Mouse (Mus musculus): ENCODE measurements around the gene Nbas. TPM values are rescaled to one million over a fixed set of nuclear protein-coding genes. Genes with fewer than 3 reads are reported as not detected.

Nbas gene
- polyA plus RNA-seq, 1 experiment from 2014 or later: 18.3 TPM

DNA sequence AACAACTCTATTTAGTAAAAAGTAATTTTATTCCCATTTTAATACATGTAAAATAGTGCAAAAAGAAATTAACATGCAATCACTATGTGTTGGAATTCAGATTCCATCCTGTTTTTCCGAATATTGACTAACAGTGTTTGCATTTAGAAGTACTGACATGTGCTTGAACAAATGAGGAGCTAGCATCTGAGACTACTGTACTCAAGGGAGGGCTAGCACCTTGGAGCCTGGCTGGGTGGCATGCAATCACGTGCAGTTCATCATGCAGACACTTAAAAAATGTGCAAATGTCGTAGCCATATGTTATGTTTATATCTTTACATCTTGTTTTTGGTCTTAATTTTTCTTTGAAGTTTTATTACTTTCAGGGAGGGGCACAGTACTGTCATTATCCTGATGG, 45.5 kb downstream of the Nbas start:
- 85% methylated on average over 3 of the region's 3 CpGs for WGBS
- H3K36me3 ChIP-seq: peaks cover 18% of the 10 kb centered on the region

DNA sequence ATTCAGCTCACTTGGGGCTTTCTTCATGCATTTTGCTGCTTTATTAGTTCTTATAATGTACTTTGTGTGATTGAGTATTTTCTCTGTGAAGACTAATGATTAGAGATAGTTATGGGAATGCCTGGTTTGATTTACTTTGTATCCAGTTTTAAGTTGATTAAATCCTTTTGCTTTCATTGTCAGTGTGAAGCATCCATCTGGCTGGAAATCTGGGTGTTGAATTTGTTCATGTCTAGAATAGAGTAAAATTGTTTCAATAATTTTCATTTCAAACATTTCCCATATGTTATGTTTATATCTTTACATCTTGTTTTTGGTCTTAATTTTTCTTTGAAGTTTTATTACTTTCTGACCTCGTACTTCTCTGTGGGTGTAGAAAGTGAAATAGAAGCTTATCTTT, 46.1 kb downstream of the Nbas start:
- Histone ChIP-seq H3K9me3 (replicated peaks) (no peaks in the 10 kb centered on the region), H3K36me3 (peaks cover 15% of the 10 kb centered on the region), H3K27ac (no peak overlapping the region), H3K4me3 (no peak overlapping the region), H3K4me1 (no peaks in the 10 kb centered on the region), H3K27me3 (ENCODE audit: low read depth, poor library complexity, severe bottlenecking) (no peaks in the 10 kb centered on the region)
- WGBS: 94% methylated on average over 1 of the region's 1 CpGs
- DNase-seq (ENCODE audit: low spot score): no peak

More for the DNA sequence above, 45.5 kb downstream of the Nbas start:
- Histone ChIP-seq H3K9me3 (replicated peaks) (no peaks in the 10 kb centered on the region), H3K4me1 (no peaks in the 10 kb centered on the region), H3K27ac (no peak overlapping the region), H3K27me3 (ENCODE audit: low read depth, poor library complexity, severe bottlenecking) (no peaks in the 10 kb centered on the region), H3K4me3 (no peak overlapping the region)
- no peak for DNase-seq (ENCODE audit: low spot score)

DNA sequence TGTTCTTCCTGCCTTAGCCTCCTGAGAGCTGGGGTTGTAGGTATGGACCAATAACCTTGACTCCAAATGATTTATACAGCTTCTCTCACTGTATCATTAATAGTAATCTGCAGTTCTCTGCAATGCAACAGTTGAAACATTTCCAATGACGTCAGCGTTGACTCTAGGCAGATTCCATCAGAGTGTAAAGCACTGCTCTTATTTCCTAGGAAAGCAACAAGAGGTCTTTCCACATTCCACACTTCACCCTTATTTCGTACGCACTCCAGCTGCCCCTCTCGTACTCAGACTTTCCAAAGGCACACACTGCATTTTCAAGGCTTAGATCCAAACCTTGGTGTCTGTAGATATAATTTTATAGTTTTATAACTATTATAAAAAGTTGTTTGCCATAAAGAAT, 73.6 kb downstream of the Nbas start:
- WGBS: 93% methylated on average over 5 of the region's 5 CpGs
- Histone ChIP-seq H3K4me3 (no peak overlapping the region), H3K27ac (no peak overlapping the region), H3K27me3 (ENCODE audit: low read depth, poor library complexity, severe bottlenecking) (no peaks in the 10 kb centered on the region), H3K4me1 (no peaks in the 10 kb centered on the region), H3K36me3 (peaks cover 17% of the 10 kb centered on the region), H3K9me3 (replicated peaks) (no peaks in the 10 kb centered on the region)
- no peak for DNase-seq (ENCODE audit: low spot score)

- 95% methylated on average over 10 of the region's 10 CpGs for WGBS
- no peaks in the 10 kb centered on the region for H3K27me3 ChIP-seq (ENCODE audit: low read depth, poor library complexity, severe bottlenecking)
- no peaks in the 10 kb centered on the region for H3K4me1 ChIP-seq
- H3K9me3 ChIP-seq (replicated peaks): no peaks in the 10 kb centered on the region
- H3K27ac ChIP-seq: no peak overlapping the region
- H3K36me3 ChIP-seq: peaks cover 12% of the 10 kb centered on the region
- H3K4me3 ChIP-seq: no peak overlapping the region
- no peak for DNase-seq (ENCODE audit: low spot score)
Measured at GRCm38 (mm10) chr12:13356201-13356600, 87.3 kb downstream of the Nbas start.

DNA sequence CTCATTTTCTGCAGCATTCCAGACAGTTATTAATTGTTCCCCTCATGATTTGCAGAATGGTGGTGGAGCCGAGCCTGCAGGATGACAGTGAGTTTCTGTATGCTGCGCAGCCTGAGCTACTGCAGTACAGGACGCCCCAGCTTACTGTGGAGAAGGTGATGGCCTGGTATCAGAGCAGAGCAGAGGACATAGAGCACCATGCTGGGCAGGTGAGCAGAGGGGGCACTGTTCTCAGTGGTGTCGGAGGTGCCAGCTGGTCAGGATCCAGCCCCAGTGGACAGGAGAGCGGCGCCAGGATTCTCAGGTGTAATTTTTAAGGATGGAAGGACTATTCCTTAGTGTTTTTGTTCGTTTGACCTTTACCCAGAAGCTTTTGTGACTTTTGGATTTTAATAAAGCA, 87.8 kb downstream of the Nbas start:
- Histone ChIP-seq H3K27me3 (ENCODE audit: low read depth, poor library complexity, severe bottlenecking) (no peaks in the 10 kb centered on the region), H3K4me1 (no peaks in the 10 kb centered on the region), H3K4me3 (no peak overlapping the region), H3K9me3 (replicated peaks) (no peaks in the 10 kb centered on the region), H3K36me3 (peaks cover 15% of the 10 kb centered on the region), H3K27ac (no peak overlapping the region)
- DNase-seq (ENCODE audit: low spot score): no peak
- WGBS: 94% methylated on average over 7 of the region's 7 CpGs

- Histone ChIP-seq H3K27ac (no peak overlapping the region), H3K27me3 (ENCODE audit: low read depth, poor library complexity, severe bottlenecking) (no peaks in the 10 kb centered on the region), H3K4me3 (no peak overlapping the region), H3K4me1 (no peaks in the 10 kb centered on the region), H3K9me3 (replicated peaks) (no peaks in the 10 kb centered on the region), H3K36me3 (peaks cover 19% of the 10 kb centered on the region)
- no peak for DNase-seq (ENCODE audit: low spot score)
- WGBS: 95% methylated on average over 5 of the region's 5 CpGs
Measured at GRCm38 (mm10) chr12:13357229-13357628, 88.3 kb downstream of the Nbas start.

DNA sequence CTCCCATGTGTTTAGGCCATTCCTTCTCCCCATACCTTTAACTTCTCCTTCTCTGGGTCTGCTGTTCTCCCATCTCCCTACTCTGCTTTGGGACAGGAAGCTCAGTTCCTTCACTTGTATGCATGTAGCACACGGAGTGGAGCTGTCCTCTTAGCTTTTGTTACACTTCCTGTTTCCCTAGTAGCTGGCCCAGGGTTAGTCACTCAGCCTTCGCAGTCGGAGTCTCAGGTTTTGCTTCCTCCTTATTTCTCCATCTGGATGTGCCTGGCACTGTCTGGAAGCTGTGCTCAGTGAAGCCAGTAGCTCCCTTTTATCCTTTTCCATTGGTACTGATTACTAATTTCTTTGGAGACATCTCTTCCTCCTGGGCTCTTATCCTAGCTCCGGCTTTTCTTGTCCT, 89.9 kb downstream of the Nbas start:
- peaks cover 29% of the 10 kb centered on the region for H3K36me3 ChIP-seq
- H3K27me3 ChIP-seq (ENCODE audit: low read depth, poor library complexity, severe bottlenecking): no peaks in the 10 kb centered on the region
- WGBS: 84% methylated on average over 4 of the region's 4 CpGs
- H3K4me1 ChIP-seq: no peaks in the 10 kb centered on the region
- H3K9me3 ChIP-seq (replicated peaks): no peaks in the 10 kb centered on the region
- H3K27ac ChIP-seq: no peak overlapping the region
- DNase-seq (ENCODE audit: low spot score): no peak
- H3K4me3 ChIP-seq: no peak overlapping the region

DNA sequence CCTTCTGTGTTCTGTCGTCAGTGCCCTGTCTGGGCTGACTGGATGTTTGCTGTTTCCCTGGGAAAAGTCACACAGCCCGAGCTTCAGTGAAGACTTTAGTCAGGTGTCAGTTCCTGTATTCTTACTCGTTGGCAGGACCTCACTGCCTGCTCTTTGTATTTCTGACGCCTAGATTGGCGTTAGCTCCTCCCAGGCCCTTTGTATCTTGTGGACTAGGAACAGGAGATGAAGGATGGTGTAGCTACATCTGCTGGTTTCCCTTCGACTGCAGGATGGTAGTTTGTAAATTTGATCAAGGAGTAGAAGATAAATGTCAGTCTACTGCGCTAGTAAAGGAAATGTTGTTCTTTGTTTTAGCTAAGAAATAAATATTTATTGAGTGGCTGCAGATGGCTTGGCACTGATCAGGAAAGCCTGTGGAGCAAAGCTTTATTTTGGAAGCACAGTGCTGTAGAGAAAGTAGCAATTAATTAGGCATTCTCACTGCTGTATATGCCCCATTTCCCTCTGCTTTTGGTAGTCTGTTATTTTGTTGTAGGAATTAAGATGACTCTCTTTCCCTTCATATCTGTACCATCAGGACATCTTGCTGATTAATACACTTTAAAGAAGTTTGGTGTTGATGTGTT, 91.4 kb downstream of the Nbas start:
- Histone ChIP-seq H3K4me3 (no peak overlapping the region), H3K27ac (no peak overlapping the region), H3K9me3 (replicated peaks) (no peaks in the 10 kb centered on the region), H3K36me3 (peaks cover 29% of the 10 kb centered on the region), H3K4me1 (no peaks in the 10 kb centered on the region), H3K27me3 (ENCODE audit: low read depth, poor library complexity, severe bottlenecking) (no peaks in the 10 kb centered on the region)
- 46% methylated on average over 7 of the region's 7 CpGs for WGBS
- DNase-seq (ENCODE audit: low spot score): no peak

DNA sequence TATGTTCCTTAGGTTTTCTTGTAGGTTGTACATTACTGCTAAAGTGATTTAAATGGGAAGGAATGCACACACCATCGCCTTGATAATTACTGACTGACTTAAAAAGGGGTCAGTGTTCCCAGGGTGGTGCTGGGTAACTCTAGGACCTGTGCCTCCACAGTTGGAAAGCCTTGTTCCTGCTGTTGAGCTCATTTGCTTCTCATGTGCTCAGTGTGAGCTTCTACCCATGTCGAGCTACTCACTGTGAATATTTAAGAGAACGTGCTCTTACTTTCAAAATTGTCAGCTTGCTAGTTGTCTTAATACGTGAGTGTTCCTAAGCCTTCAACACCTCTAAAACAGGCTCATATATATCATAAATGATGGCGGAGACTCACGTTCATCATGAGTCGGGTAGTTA, 112.6 kb downstream of the Nbas start:
- no peaks in the 10 kb centered on the region for H3K9me3 ChIP-seq (replicated peaks)
- no peak overlapping the region for H3K4me3 ChIP-seq
- H3K4me1 ChIP-seq: no peaks in the 10 kb centered on the region
- peaks cover 3% of the 10 kb centered on the region; the same call in 1 of the 2 replicates for H3K36me3 ChIP-seq
- no peak overlapping the region for H3K27ac ChIP-seq
- WGBS: 94% methylated on average over 7 of the region's 7 CpGs
- no peak for DNase-seq (ENCODE audit: low spot score)
- H3K27me3 ChIP-seq (ENCODE audit: low read depth, poor library complexity, severe bottlenecking): no peaks in the 10 kb centered on the region

GRCm38 (mm10) chr12:13382046-13382445, 113.1 kb downstream of the Nbas start:
- H3K4me1 ChIP-seq: no peaks in the 10 kb centered on the region
- H3K27ac ChIP-seq: no peak overlapping the region
- DNase-seq (ENCODE audit: low spot score): no peak
- peaks cover 3% of the 10 kb centered on the region; the same call in 1 of the 2 replicates for H3K36me3 ChIP-seq
- no peaks in the 10 kb centered on the region for H3K27me3 ChIP-seq (ENCODE audit: low read depth, poor library complexity, severe bottlenecking)
- no peak overlapping the region for H3K4me3 ChIP-seq
- H3K9me3 ChIP-seq (replicated peaks): no peaks in the 10 kb centered on the region

DNA sequence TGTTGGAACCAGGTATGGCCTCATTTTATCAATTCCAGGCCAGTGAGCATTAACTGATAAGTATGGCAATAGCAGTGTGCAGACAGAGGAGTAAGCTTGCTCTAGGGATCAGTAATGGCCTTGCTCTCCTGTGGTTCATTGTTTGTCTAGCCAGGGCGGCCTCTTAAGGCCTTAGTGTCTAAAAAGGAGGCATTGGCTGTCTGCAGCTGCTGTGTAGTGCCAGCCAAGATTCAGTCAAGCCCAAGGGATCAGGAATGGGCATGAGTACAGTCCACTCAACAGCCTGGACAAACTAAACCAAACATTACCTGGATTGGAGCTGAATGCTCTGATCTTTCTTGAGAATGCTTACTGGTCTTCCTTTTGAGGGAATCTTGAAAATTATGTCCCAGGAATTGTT, 120.7 kb downstream of the Nbas start:
- Histone ChIP-seq H3K36me3 (peaks cover 15% of the 10 kb centered on the region), H3K4me1 (no peaks in the 10 kb centered on the region), H3K27ac (no peak overlapping the region), H3K27me3 (ENCODE audit: low read depth, poor library complexity, severe bottlenecking) (no peaks in the 10 kb centered on the region), H3K9me3 (replicated peaks) (no peaks in the 10 kb centered on the region), H3K4me3 (no peak overlapping the region)
- 83% methylated on average over 1 of the region's 1 CpGs for WGBS
- DNase-seq (ENCODE audit: low spot score): no peak

DNA sequence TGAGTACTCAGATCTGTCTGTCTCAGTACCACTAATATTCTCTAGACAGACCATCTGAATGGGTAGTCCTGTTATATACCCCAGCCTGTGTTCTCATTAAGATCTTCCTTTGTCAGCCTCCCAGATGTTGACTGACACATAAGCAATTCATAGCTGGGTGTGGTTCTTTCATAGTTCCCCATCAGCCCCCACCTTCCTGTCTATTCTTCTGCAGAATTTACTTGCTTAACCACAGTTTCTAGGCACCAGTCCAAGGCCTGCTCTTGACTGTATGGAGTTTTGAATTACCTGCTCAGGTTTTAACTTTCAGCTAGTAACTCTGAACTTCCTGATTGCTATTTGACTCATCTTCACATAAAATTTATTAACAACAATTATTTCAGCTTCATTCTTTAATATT, 141.3 kb downstream of the Nbas start:
- H3K4me3 ChIP-seq: no peak overlapping the region
- no peaks in the 10 kb centered on the region for H3K4me1 ChIP-seq
- no peak for DNase-seq (ENCODE audit: low spot score)
- no peak overlapping the region for H3K27ac ChIP-seq
- H3K27me3 ChIP-seq (ENCODE audit: low read depth, poor library complexity, severe bottlenecking): no peaks in the 10 kb centered on the region
- peaks cover 4% of the 10 kb centered on the region; the same call in 1 of the 2 replicates for H3K36me3 ChIP-seq
- H3K9me3 ChIP-seq (replicated peaks): no peaks in the 10 kb centered on the region

DNA sequence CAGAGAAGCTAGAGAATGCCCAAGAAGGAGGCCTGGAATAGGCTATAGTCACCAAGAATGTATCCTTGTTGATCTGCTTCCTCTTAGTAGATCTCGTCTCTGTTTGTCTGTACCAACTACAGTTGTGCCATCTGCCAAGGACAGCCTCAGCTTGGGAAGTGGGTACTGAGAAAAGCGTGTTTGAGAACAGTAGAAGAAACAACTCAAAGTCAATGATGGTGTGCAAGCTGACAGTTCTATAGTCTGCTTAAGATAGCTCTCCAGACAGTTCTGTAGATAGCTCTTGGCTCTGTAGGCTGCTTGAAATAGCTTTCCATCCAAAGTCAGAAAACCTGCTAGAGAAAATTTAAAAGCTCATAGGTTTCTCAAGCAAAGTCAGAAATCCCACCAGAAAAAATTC, 149.7 kb downstream of the Nbas start:
- no peaks in the 10 kb centered on the region for H3K4me1 ChIP-seq
- H3K9me3 ChIP-seq (replicated peaks): no peaks in the 10 kb centered on the region
- peaks cover 12% of the 10 kb centered on the region; the same call in 1 of the 2 replicates for H3K36me3 ChIP-seq
- H3K4me3 ChIP-seq: no peak overlapping the region
- no peaks in the 10 kb centered on the region for H3K27me3 ChIP-seq (ENCODE audit: low read depth, poor library complexity, severe bottlenecking)
- 88% methylated on average over 2 of the region's 2 CpGs for WGBS
- no peak for DNase-seq (ENCODE audit: low spot score)
- H3K27ac ChIP-seq: no peak overlapping the region

DNA sequence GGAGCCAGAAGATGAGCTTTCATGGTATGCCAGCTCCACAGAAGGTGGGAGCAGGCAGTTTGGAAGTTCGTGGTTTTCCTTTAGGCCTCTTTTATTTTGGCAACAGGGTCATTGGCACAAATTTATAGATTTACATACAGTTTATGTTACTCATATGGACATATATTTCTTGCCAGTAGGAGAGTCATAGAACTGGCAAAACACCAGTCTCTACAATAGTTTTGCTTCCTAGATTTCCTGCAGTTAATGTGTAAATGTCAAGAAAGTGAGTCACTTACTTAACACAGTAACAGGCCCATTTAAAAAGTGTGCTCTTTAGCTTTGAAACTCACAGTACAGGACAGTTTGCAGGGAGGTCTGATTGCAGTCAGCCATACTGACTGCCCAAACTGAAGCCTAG, 161.3 kb downstream of the Nbas start:
- Histone ChIP-seq H3K27me3 (ENCODE audit: low read depth, poor library complexity, severe bottlenecking) (no peaks in the 10 kb centered on the region), H3K36me3 (peaks cover 20% of the 10 kb centered on the region), H3K27ac (no peak overlapping the region), H3K4me1 (no peaks in the 10 kb centered on the region), H3K4me3 (no peak overlapping the region), H3K9me3 (replicated peaks) (no peaks in the 10 kb centered on the region)
- whole genome bisulfite sequencing: 88% methylated on average over 1 of the region's 1 CpGs
- DNase-seq (ENCODE audit: low spot score): no peak

Data from limb, embryonic 10.5 days (tissue).